Mouse (Mus musculus): ENCODE results near the gene Cox6a2.

Gene Cox6a2

DNA sequence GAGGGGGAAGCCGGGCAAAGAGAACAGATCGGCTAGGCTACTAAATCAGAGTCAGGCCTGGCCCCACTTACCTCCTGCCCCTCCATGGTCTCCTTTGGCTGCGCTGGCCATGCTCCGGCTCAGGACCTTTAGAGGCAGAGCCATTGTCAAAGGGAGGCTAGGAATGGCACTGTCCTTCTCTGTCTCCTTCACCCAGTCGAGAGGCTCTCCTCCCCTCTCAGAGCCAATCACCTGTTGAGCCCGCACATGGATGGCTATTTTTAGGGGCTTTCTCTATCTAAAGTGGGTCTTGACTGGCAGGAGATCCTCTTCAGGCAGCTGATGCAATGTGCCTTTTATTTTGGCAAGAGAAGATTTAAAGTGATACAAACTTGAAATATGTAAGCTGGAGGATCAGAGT lies at the start of gene Cox6a2:
Gene Cox6a2 (minus strand): TSS at position 236 of the 400 bp plus-strand sequence.
- DNase-seq (ENCODE audit: extremely low spot score), result no peak

- no peak for DNase-seq (ENCODE audit: extremely low spot score)
These were observed 49.6 kb upstream of the Cox6a2 start for GRCm38 (mm10) chr7:128255757-128256156.

DNA sequence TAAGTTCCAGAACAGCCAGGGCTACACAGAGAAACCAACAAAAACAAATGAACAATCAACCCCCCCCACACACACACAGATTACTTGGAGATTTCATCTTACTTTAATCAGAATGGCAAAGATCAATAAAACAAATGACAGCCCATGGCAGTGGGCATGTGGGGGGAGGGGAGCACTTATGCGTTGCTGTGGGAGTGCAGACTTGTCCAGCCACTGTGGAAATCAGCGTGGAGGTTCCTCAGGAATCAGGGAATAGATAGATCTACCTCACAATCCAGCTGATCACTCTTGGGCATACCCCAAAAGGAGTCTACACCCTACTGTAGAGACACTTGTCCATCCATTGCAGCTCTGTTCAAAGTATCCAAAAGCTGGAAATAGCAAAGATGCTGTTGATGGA lies 48.8 kb upstream of the Cox6a2 start:
- DNase-seq (ENCODE audit: extremely low spot score), result no peak

DNA sequence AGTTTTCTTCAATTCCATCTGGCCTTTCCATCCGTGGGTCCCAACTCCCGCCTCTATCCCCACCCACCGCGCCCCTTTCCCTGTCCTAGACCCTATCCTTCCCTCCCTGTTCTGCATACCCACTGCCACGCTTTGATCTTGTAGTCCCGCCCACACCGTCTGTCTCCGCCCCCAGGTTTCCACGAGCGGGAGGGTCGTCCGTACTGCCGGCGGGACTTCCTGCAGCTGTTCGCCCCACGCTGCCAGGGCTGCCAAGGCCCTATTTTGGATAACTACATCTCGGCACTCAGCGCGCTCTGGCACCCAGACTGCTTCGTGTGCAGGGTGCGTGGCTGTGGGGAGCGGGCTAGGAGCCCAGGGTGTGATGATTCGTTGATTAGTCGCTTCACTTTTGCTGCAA lies 46.4 kb upstream of the Cox6a2 start:
- DNase-seq (ENCODE audit: extremely low spot score), result peak; percentile 66

- no peak for DNase-seq (ENCODE audit: extremely low spot score)
These were observed 45.8 kb upstream of the Cox6a2 start for GRCm38 (mm10) chr7:128251946-128252345.

DNA sequence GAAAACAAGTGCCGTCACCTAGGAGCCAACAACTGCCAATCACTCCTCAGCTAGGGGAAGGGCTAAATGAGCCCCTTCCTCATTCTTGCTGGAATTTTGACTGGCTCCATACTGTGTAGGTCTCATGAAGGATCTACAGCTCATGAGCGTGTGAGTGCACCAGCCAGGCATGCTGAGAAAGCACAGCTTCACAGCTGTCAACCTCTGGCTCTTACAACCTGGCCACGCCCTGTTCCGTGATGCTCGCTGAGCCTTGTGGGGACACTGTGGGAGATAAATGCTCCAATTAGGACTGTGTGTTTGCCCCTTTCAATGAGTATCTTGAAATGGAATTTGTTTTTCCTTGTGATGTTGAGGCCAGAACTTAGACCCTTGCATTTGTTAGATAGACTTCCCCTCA lies 43.8 kb upstream of the Cox6a2 start:
- no peak for DNase-seq (ENCODE audit: extremely low spot score)

DNA sequence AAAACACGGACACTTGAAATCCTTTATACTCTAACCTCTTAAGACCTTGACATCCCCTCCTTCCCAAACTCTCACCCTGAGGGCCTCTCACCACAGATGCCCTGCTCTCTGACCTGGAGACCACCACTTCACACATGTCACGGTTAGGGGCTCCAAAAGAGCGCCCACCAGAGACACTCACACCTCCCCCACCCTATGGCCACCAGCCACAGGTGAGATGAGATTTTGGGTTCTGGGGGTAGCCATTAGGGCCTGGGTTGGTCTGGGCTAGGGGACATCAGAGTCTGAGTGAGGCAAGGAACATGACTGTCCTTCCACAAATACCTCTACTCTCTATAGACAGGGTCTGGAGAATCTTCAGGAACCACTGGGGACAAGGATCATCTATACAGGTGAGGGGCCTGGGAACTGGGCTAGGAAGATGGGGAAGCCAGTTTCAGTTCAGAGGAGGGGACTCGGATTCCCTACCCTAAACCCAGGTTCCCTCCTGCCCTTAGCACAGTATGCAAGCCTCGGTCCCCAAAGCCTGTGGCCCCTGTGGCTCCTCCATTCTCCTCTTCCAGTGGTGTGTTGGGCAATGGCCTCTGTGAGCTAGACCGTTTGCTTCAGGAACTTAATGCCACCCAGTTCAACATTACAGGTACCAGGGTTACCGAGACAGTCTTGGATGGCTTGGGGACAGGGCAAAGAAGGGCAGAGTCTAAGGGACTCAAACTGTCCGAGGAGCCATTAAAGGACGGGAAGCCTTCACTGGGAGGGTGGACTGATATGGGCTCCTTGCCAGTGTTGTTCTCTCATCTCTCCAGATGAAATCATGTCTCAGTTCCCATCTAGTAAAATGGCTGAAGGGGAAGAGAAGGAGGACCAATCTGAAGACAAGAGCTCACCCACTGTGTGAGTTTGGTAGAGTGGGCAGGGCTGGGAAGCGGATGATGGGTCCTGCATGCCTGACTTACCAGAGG lies 42.2 kb upstream of the Cox6a2 start:
- no peak for DNase-seq (ENCODE audit: extremely low spot score)

DNA sequence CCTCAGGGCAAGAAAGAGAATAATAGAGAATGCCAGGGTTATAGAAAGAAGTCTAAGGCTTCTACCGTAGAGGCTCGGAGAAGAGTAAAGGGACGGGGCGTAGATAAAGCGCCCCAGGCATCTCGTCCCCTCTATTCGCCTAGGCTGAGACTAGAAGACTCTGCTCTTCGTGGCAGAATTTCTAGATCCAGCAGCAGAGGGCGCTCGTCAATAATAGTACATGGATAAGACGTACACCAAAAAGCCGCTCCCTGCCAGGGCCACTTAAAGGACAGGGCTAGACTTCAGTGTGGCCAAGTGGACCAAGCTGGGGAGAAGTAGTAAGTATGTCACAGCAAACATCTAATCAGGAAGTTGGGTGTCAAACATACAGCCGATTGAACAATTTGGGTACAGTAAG lies 41.3 kb upstream of the Cox6a2 start:
- peak; percentile 82 for DNase-seq (ENCODE audit: extremely low spot score)

GRCm38 (mm10) chr7:128246496-128247391 lies 40.6 kb upstream of the Cox6a2 start, which contains the start of gene Tgfb1i1:
Gene Tgfb1i1, plus strand, starts transcription at chr7:128246812.
- DNase-seq (ENCODE audit: extremely low spot score), result peak; percentile 64

DNA sequence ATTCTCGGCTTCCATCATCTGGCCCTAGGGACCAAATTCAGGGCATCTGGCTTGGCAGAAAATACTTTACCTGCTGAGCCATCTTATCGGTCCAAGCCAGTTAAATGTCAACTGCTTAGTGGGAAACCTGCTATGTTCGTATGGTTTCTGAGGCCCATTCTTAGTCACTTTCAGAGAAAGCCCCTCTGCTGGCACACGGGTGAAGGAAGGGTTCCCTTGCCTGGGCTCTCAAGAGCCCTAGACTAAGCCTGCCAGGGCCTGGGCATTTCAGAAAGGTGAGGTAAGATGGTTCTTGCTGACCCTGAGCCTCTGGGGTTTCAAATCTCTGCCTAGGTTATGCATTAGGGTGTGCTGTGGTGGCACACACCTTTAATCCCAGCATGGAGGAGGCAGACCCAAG lies 39.4 kb upstream of the Cox6a2 start:
- no peak for DNase-seq (ENCODE audit: extremely low spot score)

- no peak for DNase-seq (ENCODE audit: extremely low spot score)
These were observed 38.3 kb upstream of the Cox6a2 start for GRCm38 (mm10) chr7:128244410-128245025.

- peak; percentile 46 for DNase-seq (ENCODE audit: extremely low spot score)
These were observed 37.7 kb upstream of the Cox6a2 start for GRCm38 (mm10) chr7:128243921-128244320.

- no peak for DNase-seq (ENCODE audit: extremely low spot score)
These were observed 36.1 kb upstream of the Cox6a2 start for GRCm38 (mm10) chr7:128242331-128242730.

DNA sequence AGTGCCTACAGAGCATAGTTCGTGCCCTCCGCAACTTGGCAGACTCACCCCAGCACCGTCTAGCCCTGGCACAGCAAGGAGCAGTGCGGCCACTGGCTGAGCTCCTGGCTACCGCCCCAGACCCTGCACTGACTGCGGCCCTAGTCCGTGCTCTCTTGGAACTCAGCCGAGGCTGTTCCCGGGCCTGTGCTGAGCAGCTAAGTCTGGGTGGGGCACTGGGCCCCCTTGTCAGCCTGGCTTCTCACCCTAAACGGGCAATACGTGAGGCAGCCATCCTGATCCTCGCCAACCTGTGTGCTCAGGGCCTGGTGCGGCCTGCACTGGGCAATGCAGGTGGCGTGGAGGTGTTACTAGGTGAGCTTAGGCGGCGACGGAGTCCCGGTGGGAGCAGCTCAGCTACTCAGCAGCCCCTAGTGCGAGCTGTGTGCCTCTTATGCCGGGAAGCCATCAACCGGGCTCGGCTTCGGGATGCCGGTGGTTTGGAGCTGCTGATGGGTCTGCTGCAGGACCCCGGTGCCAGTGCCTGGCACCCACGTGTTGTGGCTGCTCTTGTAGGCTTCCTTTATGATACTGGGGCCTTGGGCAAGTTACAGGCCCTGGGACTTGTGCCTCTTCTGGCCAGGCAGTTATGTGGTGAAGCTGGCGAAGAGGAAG lies 34.1 kb upstream of the Cox6a2 start:
- no peak for DNase-seq (ENCODE audit: extremely low spot score)

DNA sequence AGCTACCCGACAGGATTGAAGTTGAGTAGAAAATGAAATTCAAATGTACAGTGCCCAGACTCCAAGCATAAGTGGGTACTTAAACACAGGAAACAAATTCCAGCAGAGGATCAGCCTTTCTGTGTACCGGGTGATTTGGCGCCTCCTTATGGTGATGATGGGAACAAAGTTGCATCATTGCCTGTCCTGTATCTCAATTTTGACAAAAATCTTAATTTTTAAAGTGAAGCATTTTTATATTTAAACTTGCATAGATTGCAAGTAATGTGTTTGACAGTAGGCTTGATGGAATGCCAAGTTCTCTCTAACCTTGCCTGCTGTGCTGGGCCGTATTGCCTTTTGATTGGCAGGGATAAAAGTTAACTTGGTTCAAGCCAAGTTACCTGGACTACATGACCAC lies 32.8 kb upstream of the Cox6a2 start:
- DNase-seq (ENCODE audit: extremely low spot score), result peak; percentile 57

DNA sequence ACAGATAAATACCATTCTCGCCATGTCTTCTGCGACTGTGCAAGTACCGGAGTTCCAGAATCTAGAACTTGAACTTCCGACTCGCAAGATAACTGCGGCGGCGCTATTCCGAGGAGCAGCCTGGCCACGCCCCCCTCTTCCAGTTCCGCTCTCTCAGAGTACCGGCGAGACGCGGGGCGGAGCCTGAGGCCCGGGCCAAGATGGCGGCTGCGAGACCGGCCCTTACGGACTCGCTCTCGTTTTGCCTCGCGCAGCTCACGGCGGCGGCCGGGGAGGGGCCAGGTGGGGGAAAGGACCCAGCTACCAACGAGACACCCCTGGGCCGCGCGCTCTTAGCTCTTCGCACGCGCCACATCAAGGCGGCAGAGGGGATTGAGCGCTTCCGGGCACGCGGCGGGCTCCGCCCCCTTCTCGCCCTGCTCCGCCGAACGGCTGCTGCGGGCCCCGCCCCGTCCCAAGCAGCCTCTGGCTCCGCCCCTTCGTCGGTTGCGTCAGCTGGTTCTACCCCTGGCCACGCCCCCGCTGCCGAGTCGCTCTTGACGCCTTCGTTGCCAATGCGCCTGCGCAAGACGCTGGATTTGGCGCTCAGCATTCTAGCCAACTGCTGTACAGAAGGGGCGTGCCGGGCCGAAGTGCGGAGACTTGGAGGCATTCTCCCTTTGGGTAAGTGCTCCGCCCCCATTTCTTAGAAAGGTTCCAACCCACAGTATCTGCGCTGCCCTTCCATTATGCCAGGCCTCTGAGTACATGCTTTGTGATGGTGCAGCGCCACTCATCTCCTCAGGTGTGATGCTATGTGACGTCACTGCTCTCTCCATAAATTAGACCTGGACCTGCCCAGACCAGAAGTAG lies 32.0 kb upstream of the Cox6a2 start, which contains the start of gene 9130023H24Rik:
Gene 9130023H24Rik (minus strand): TSS at position 105 of the 852 bp plus-strand sequence.
- peak; percentile 99 for DNase-seq (ENCODE audit: extremely low spot score)

DNA sequence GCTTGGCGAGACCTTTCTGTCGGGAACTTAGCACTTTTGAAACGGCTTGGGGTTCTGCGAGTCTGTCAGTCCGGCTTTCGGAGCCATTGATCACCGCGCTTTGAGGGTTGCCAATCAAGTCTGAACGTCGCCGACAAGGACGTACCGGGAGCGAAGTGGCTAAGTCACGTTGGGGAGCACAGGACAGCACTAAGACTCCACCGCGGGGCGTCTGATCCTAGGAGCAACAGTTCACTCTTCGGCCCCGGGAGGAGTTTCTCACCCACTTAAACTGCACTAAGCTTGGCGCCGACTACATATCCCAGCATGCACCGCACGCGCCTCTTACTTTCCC lies 31.4 kb upstream of the Cox6a2 start:
- DNase-seq (ENCODE audit: extremely low spot score), result no peak

- peak; percentile 90 for DNase-seq (ENCODE audit: extremely low spot score)
These were observed 30.8 kb upstream of the Cox6a2 start, which contains the start of gene Armc5 for GRCm38 (mm10) chr7:128236856-128237592. Gene Armc5, plus strand, starts transcription at chr7:128237342.

- no peak for DNase-seq (ENCODE audit: extremely low spot score)
These were observed 30.2 kb upstream of the Cox6a2 start for GRCm38 (mm10) chr7:128236426-128236825.

DNA sequence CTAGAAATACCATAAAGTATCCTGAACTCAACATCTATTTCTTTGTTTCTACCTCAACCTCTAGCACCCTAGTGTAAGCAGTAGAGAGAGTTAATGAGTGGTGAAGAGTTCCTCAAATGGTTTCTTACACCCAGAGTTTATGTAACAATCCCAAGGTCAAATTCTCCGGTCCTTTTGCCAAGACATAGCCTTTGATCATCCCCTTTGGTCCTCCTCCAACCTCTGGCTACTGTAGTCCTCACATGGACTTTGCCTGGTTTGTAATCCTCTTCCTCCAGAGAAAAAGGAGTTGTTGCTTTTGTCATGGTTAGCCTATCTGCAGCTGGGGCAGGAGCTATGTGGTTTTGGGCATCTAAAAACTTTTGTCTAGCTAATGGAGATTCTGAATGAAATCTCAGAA lies 29.3 kb upstream of the Cox6a2 start:
- DNase-seq (ENCODE audit: extremely low spot score), result no peak
